Mouse (Mus musculus) forebrain, embryonic 10.5 days (tissue): Measurements from ENCODE around the gene Napa. TPM values are rescaled to one million over a fixed set of nuclear protein-coding genes. Genes with fewer than 3 reads are reported as not detected.

Experiments
- DNase-seq: peaks from one replicate; pipeline ENCODE4 v3.0.0-alpha.2; 2017; ENCODE audit warnings: low spot score; ENCODE audit errors: extremely low spot score
- H3K27ac ChIP-seq: fragments of 300-500 bp; sonication (generic); 2 replicates; pipeline ENCODE4 v1.5.1; 2016; ENCODE audit warnings: mild to moderate bottlenecking
- H3K27me3 ChIP-seq: fragments of 300-500 bp; sonication (generic); 2 replicates; pipeline ENCODE4 v1.6.1; 2016; ENCODE audit warnings: mild to moderate bottlenecking; ENCODE audit not compliant: poor library complexity, severe bottlenecking
- H3K36me3 ChIP-seq: fragments of 300-500 bp; sonication (generic); replicated peaks from 2 replicates; pipeline ENCODE4 v1.6.1; 2016; ENCODE audit warnings: mild to moderate bottlenecking, moderate library complexity
- H3K4me1 ChIP-seq: fragments of 300-500 bp; sonication (generic); 2 replicates; pipeline ENCODE4 v1.6.1; 2016
- H3K4me3 ChIP-seq: fragments of 300-500 bp; sonication (generic); 2 replicates; pipeline ENCODE4 v1.5.1; 2016; ENCODE audit warnings: mild to moderate bottlenecking, moderate library complexity
- H3K9me3 ChIP-seq: fragments of 300-500 bp; sonication (generic); 2 replicates; pipeline ENCODE4 v1.6.1; 2016; ENCODE audit warnings: mild to moderate bottlenecking, moderate library complexity
- WGBS: fragments of 180-500 bp; shearing (Covaris S2); methylation state at CpG from one replicate; pipeline ENCODE4 v1.1.7; 2016; 5-methylcytosine and 5-hydroxymethylcytosine counted together
- polyA plus RNA-seq: library from polyadenylated mRNA; unstranded; fragments of >200 nt; fragmentation: Nextera tagmentation; extraction: Ambion mirVana; gene quantifications from 2 replicates; pipeline ENCODE4 v1.2.1, GENCODE M21; 2016

Gene Napa
- 169 and 171 TPM in 2 replicates for polyA plus RNA-seq

GRCm38 (mm10) chr7:16098021-16099017 lies at the start of gene Napa:
Gene Napa, plus strand, starts transcription at chr7:16098458.
- peak within 1 kb of the TSS; percentile 98 for H3K4me3 ChIP-seq
- H3K36me3 ChIP-seq: peaks cover 28% of the 10 kb centered on the region
- peak within 1 kb of the TSS; percentile 93 for H3K27ac ChIP-seq
- DNase-seq: peak; percentile 99
- WGBS: under 1% methylated on average over 68 of the region's 68 CpGs
- H3K27me3 ChIP-seq: no peaks in the 10 kb centered on the region
- peaks cover 33% of the 10 kb centered on the region for H3K4me1 ChIP-seq
- no peaks in the 10 kb centered on the region for H3K9me3 ChIP-seq

- H3K27me3 ChIP-seq: no peaks in the 10 kb centered on the region
- H3K4me1 ChIP-seq: peaks cover 58% of the 10 kb centered on the region
- 0 out of 2 replicates have a peak, but pooled peaks cover 3% of the 10 kb centered on the region for H3K9me3 ChIP-seq
- DNase-seq: no peak
- 12% methylated on average over 36 of the region's 36 CpGs for WGBS
- H3K27ac ChIP-seq: peak overlapping the region; percentile 99
- peak overlapping the region; percentile 97 for H3K4me3 ChIP-seq
- H3K36me3 ChIP-seq: no peaks in the 10 kb centered on the region
Observed at GRCm38 (mm10) chr7:16048675-16049575, 49.3 kb upstream of the Napa start.

- WGBS: 80% methylated on average over 7 of the region's 7 CpGs
Observed at GRCm38 (mm10) chr7:16049576-16049915, 48.7 kb upstream of the Napa start.

GRCm38 (mm10) chr7:16050600-16050999 lies 47.7 kb upstream of the Napa start:
- Histone ChIP-seq H3K9me3 (0 out of 2 replicates have a peak, but pooled peaks cover 3% of the 10 kb centered on the region), H3K36me3 (no peaks in the 10 kb centered on the region), H3K27me3 (no peaks in the 10 kb centered on the region), H3K4me1 (peaks cover 41% of the 10 kb centered on the region), H3K4me3 (no peak overlapping the region; the same call in 1 of the 2 replicates), H3K27ac (no peak overlapping the region)
- WGBS: 90% methylated on average over 3 of the region's 3 CpGs
- DNase-seq: no peak

More at GRCm38 (mm10) chr7:16049576-16049915, 48.7 kb upstream of the Napa start:
- Histone ChIP-seq H3K9me3 (0 out of 2 replicates have a peak, but pooled peaks cover 3% of the 10 kb centered on the region), H3K27me3 (no peaks in the 10 kb centered on the region), H3K36me3 (no peaks in the 10 kb centered on the region), H3K4me1 (peaks cover 52% of the 10 kb centered on the region), H3K4me3 (peak overlapping the region; percentile 97), H3K27ac (0 out of 2 replicates have a peak overlapping the region, but pooled peaks have one; percentile 99)
- DNase-seq: no peak

GRCm38 (mm10) chr7:16051883-16052595 lies 46.2 kb upstream of the Napa start:
- H3K27me3 ChIP-seq: no peaks in the 10 kb centered on the region
- H3K36me3 ChIP-seq: no peaks in the 10 kb centered on the region
- peak overlapping the region; percentile 51 for H3K4me3 ChIP-seq
- WGBS: 8% methylated on average over 19 of the region's 19 CpGs
- peak; percentile 75 for DNase-seq
- H3K9me3 ChIP-seq: no peaks in the 10 kb centered on the region
- H3K4me1 ChIP-seq: peaks cover 31% of the 10 kb centered on the region
- H3K27ac ChIP-seq: peak overlapping the region; percentile 76

GRCm38 (mm10) chr7:16052684-16053083 lies 45.6 kb upstream of the Napa start:
- H3K27me3 ChIP-seq: no peaks in the 10 kb centered on the region
- peak overlapping the region; percentile 76 for H3K27ac ChIP-seq
- H3K9me3 ChIP-seq: no peaks in the 10 kb centered on the region
- H3K4me1 ChIP-seq: peaks cover 31% of the 10 kb centered on the region
- DNase-seq: peak; percentile 95
- peak overlapping the region; percentile 51 for H3K4me3 ChIP-seq
- WGBS: 0% methylated on average over 24 of the region's 24 CpGs
- no peaks in the 10 kb centered on the region for H3K36me3 ChIP-seq

GRCm38 (mm10) chr7:16053105-16053504 lies 45.2 kb upstream of the Napa start:
- peak overlapping the region; percentile 51 for H3K4me3 ChIP-seq
- 0 out of 2 replicates have a peak overlapping the region, but pooled peaks have one; percentile 76 for H3K27ac ChIP-seq
- no peak for DNase-seq
- no peaks in the 10 kb centered on the region for H3K9me3 ChIP-seq
- no peaks in the 10 kb centered on the region for H3K27me3 ChIP-seq
- 15% methylated on average over 6 of the region's 6 CpGs for WGBS
- peaks cover 31% of the 10 kb centered on the region for H3K4me1 ChIP-seq
- H3K36me3 ChIP-seq: no peaks in the 10 kb centered on the region

GRCm38 (mm10) chr7:16054966-16055365 lies 43.3 kb upstream of the Napa start:
- H3K36me3 ChIP-seq: no peaks in the 10 kb centered on the region
- WGBS: 64% methylated on average over 4 of the region's 4 CpGs
- DNase-seq: no peak
- peaks cover 16% of the 10 kb centered on the region for H3K4me1 ChIP-seq
- no peak overlapping the region for H3K4me3 ChIP-seq
- H3K27me3 ChIP-seq: 0 out of 2 replicates have a peak, but pooled peaks cover 6% of the 10 kb centered on the region
- H3K27ac ChIP-seq: no peak overlapping the region
- no peaks in the 10 kb centered on the region for H3K9me3 ChIP-seq

- 84% methylated on average over 6 of the region's 6 CpGs for WGBS
- no peak overlapping the region for H3K4me3 ChIP-seq
- H3K27ac ChIP-seq: no peak overlapping the region
- no peak for DNase-seq
- H3K4me1 ChIP-seq: peaks cover 13% of the 10 kb centered on the region
- H3K27me3 ChIP-seq: peaks cover 10% of the 10 kb centered on the region
- H3K36me3 ChIP-seq: no peaks in the 10 kb centered on the region
- H3K9me3 ChIP-seq: no peaks in the 10 kb centered on the region
Observed at GRCm38 (mm10) chr7:16055665-16056064, 42.6 kb upstream of the Napa start.

- peaks cover 20% of the 10 kb centered on the region for H3K27me3 ChIP-seq
- H3K4me3 ChIP-seq: no peak overlapping the region
- no peaks in the 10 kb centered on the region for H3K36me3 ChIP-seq
- no peak overlapping the region for H3K27ac ChIP-seq
- peaks cover 15% of the 10 kb centered on the region for H3K4me1 ChIP-seq
- no peak for DNase-seq
- peaks cover 8% of the 10 kb centered on the region for H3K9me3 ChIP-seq
- WGBS: 34% methylated on average over 5 of the region's 5 CpGs
Observed at GRCm38 (mm10) chr7:16056459-16057135, 41.7 kb upstream of the Napa start.

- Histone ChIP-seq H3K4me1 (peaks cover 12% of the 10 kb centered on the region), H3K36me3 (no peaks in the 10 kb centered on the region), H3K9me3 (peaks cover 13% of the 10 kb centered on the region), H3K27me3 (peaks cover 25% of the 10 kb centered on the region), H3K4me3 (no peak overlapping the region), H3K27ac (no peak overlapping the region)
- WGBS: 73% methylated on average over 2 of the region's 2 CpGs
- no peak for DNase-seq
Observed at GRCm38 (mm10) chr7:16057136-16057534, 41.1 kb upstream of the Napa start.
